Mouse (Mus musculus) heart, postnatal 0 days (tissue): ENCODE measurements at regions not wholly inside any gene's neighbourhood (a gene's known extent, or its start where the extent isn't known, plus 50 kb on each side); places are given as distances from the start of the nearest gene placed in this dataset.

Source experiments
- ATAC-seq: fragments of 200-750 bp; cut with Nextera tagmentation; 2 replicates; pipeline ENCODE4 v1.8.0; 2017; ENCODE audit warnings: low read depth, moderate number of reproducible peaks, moderate library complexity; ENCODE audit not compliant: insufficient read depth
- DNase-seq: peaks from one replicate; pipeline ENCODE4 v3.0.0-alpha.2; 2016; ENCODE audit warnings: low spot score
- H3K27ac ChIP-seq: fragments of 300-500 bp; sonication (generic); 2 replicates; pipeline ENCODE4 v1.5.1; 2014; ENCODE audit warnings: low read depth, mild to moderate bottlenecking
- H3K27me3 ChIP-seq: fragments of 300-500 bp; sonication (generic); 2 replicates; pipeline ENCODE4 v1.6.1; 2014; ENCODE audit warnings: low read length, mixed read lengths; ENCODE audit not compliant: control insufficient read depth, insufficient read depth
- H3K36me3 ChIP-seq: fragments of 300-500 bp; sonication (generic); replicated peaks from 2 replicates; pipeline ENCODE4 v1.6.1; 2014; ENCODE audit warnings: low read length, mixed read lengths; ENCODE audit not compliant: control insufficient read depth, insufficient read depth
- H3K4me1 ChIP-seq: fragments of 300-500 bp; sonication (generic); 2 replicates; pipeline ENCODE4 v1.6.1; 2014; ENCODE audit warnings: antibody characterized with exemption; ENCODE audit not compliant: control insufficient read depth, insufficient read depth
- H3K4me2 ChIP-seq: fragments of 300-500 bp; sonication (generic); 2 replicates; pipeline ENCODE4 v1.6.1; 2014; ENCODE audit warnings: low read depth, mild to moderate bottlenecking, low read length, moderate library complexity
- H3K4me3 ChIP-seq: fragments of 300-500 bp; sonication (generic); 2 replicates; pipeline ENCODE4 v1.5.1; 2014; ENCODE audit warnings: low read depth, low read length
- H3K9ac ChIP-seq: fragments of 300-500 bp; sonication (generic); replicated peaks from 2 replicates; pipeline ENCODE4 v1.6.1; 2014; ENCODE audit warnings: low read depth, low read length, mixed read lengths
- H3K9me3 ChIP-seq: fragments of 300-500 bp; sonication (generic); replicated peaks from 2 replicates; pipeline ENCODE4 v1.6.1; 2016; ENCODE audit warnings: low read length; ENCODE audit not compliant: control insufficient read depth
- CTCF ChIP-seq: IDR thresholded peaks from 2 replicates; pipeline ENCODE4 v1.5.1; 2016; ENCODE audit warnings: antibody characterized with exemption, control low read depth, low read depth
- EP300 ChIP-seq: IDR thresholded peaks from 2 replicates; pipeline ENCODE4 v1.6.1; 2016; ENCODE audit warnings: antibody characterized with exemption, low read depth
- WGBS: fragments of 180-500 bp; shearing (Covaris S2); extraction: QIAGEN DNeasy Blood & Tissue Kit; methylation state at CpG from one replicate; pipeline ENCODE4 v1.1.7; 2014; 5-methylcytosine and 5-hydroxymethylcytosine counted together

DNA sequence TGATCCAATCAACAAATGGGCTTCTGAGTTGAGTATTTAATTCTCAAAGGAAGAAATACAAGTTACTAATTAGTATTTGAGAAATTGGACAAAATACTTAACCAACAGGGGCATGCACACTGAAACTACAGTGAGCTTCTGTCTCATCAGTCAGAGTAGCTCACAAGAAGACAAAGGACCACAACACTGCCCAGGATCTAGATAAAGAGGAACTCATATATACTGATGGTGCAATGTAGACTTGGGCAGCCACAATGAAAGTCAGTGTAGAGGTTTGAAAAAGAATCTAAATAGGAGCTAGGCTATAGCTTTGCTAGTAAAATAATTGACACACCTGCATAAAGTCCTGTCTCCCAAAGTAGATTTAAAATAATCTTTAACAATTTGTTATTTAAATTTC is 198.5 kb downstream of the Ahr start:
- ATAC-seq (no peak), DNase-seq (no peak)
- no peaks in the 10 kb centered on the region for H3K36me3 ChIP-seq
- H3K27ac ChIP-seq = no peak overlapping the region
- no peaks in the 10 kb centered on the region for H3K4me1 ChIP-seq
- no peaks in the 10 kb centered on the region for H3K9me3 ChIP-seq
- H3K27me3 ChIP-seq = no peaks in the 10 kb centered on the region
- no peak overlapping the region for H3K4me3 ChIP-seq
- TF ChIP-seq CTCF = no peak
- TF ChIP-seq EP300 = no peak
- no peak overlapping the region for H3K9ac ChIP-seq
- no peak overlapping the region for H3K4me2 ChIP-seq

DNA sequence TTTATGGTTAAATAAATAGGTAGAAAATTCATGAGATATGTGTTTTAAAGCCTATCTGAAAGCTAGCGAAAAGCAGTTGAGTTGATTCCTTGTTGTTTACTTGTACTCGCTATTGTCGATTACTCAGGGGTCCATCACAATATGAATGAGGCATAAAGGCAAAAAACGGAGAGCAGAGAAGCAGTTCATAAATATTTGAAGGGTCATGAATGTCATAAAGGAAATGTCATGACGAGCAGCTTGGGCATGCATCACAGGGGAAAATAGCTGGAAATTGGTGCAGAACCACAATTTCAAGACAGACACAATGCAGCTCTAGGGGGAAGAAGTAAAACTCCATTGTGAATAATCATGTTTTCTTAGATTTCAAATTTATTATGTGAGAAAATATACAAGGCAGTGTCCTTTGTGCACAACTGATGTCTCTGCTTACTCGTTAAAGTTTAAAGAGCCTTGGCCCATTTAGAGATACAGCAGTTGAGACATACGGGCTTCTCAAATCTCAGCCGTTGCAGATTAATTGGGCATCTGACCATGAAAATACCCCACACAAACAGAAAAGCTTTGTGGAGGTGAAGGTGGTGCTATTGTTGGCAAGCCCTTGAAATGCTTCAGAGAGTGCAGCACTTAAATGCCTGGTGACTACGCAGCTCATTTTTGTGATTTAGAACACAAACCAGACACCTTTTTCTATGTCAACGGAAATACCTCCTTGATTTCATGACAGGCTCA is 200.3 kb downstream of the Ahr start:
- 52% methylated on average over 10 of the region's 10 CpGs for WGBS
- ATAC-seq = no peak

DNA sequence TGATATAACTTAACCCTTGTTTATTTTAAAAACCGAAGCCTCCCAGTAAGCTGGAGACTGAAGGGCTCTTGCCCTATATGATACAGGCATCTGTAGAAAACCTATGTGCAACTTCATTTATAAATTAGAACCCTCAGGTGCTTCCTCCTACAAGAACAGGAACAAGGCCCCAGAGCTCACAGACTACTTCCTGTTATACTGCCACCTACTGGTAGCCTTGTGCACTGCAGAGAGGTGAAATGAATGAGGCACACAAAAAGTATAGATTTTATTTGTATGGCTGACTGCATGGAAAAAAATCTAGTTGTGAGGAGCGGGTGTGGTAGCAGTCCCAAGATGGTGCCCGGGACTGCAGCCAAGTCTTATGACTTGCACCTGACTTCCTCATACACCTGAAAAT is 203.5 kb downstream of the Ahr start:
- Histone ChIP-seq H3K36me3 (no peaks in the 10 kb centered on the region), H3K9me3 (no peaks in the 10 kb centered on the region), H3K4me1 (no peaks in the 10 kb centered on the region), H3K27ac (no peak overlapping the region), H3K9ac (no peak overlapping the region), H3K4me3 (no peak overlapping the region), H3K4me2 (no peak overlapping the region), H3K27me3 (no peaks in the 10 kb centered on the region)
- DNase-seq (no peak), ATAC-seq (no peak)
- TF ChIP-seq CTCF (peak; percentile 22; the same call in 1 of the 2 replicates), EP300 (no peak)
- 92% methylated on average over 3 of the region's 3 CpGs for WGBS

More for the DNA sequence above, 200.3 kb downstream of the Ahr start:
- Histone ChIP-seq H3K27me3 (no peaks in the 10 kb centered on the region), H3K4me1 (no peaks in the 10 kb centered on the region), H3K9me3 (no peaks in the 10 kb centered on the region), H3K27ac (no peak overlapping the region), H3K36me3 (no peaks in the 10 kb centered on the region), H3K9ac (no peak overlapping the region), H3K4me3 (no peak overlapping the region), H3K4me2 (no peak overlapping the region)
- TF ChIP-seq EP300 = no peak
- TF ChIP-seq CTCF = no peak
- DNase-seq = no peak

DNA sequence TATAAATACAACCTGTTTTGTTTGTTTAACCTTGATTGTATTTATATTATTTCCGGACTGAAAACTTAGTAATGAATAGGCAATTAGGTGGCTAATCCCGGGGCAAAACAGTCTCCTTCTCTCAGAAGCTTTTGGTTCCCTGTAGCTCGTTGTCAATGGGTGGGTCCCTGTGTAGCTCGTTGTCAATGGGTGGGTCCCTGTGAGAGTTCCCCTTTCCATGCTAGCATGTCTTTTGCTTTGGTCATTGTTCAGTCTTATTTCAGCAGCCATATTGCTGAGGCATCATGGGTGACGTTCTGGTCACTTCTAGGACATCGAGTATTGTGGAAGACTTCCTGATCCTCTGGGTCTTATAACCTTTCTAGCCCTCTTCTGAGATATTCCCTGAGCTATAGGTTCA is 205.1 kb downstream of the Ahr start:
- Histone ChIP-seq H3K4me2 (no peak overlapping the region), H3K9me3 (no peaks in the 10 kb centered on the region), H3K27ac (no peak overlapping the region), H3K9ac (no peak overlapping the region), H3K36me3 (no peaks in the 10 kb centered on the region), H3K4me3 (no peak overlapping the region), H3K27me3 (no peaks in the 10 kb centered on the region), H3K4me1 (no peaks in the 10 kb centered on the region)
- no peak for DNase-seq
- no peak for TF ChIP-seq CTCF
- TF ChIP-seq EP300 = no peak
- no peak for ATAC-seq
- WGBS = 75% methylated on average over 6 of the region's 6 CpGs

DNA sequence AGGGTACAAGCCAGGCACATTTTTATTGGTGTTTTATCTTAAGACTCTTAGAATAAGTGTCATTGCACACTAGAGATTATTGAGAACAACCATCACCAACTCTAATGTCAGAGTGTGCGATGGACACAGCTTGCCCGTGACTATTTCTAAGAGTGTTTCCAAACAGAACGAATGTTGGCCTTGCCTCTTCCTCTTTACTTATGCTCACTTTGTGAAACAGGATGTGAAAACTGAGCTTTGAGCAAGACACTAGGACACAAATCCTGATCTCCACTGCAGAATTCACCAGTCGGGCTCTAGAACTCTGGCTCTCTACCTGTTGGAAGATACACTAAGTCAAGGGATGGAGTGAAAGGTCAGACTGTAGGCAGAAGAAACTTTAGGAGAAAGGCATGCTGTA is 215.3 kb downstream of the Ahr start:
- H3K4me1 ChIP-seq = no peaks in the 10 kb centered on the region
- no peaks in the 10 kb centered on the region for H3K27me3 ChIP-seq
- no peak overlapping the region for H3K27ac ChIP-seq
- no peak for TF ChIP-seq EP300
- no peak for TF ChIP-seq CTCF
- no peaks in the 10 kb centered on the region for H3K9me3 ChIP-seq
- WGBS = 77% methylated on average over 4 of the region's 4 CpGs
- no peaks in the 10 kb centered on the region for H3K36me3 ChIP-seq
- no peak for ATAC-seq
- no peak overlapping the region for H3K4me2 ChIP-seq
- H3K4me3 ChIP-seq = no peak overlapping the region
- DNase-seq = no peak
- no peak overlapping the region for H3K9ac ChIP-seq

GRCm38 (mm10) chr12:35317046-35317445 is 217.8 kb downstream of the Ahr start:
- Histone ChIP-seq H3K27ac (peak overlapping the region; percentile 62), H3K4me3 (no peak overlapping the region), H3K4me2 (no peak overlapping the region), H3K36me3 (no peaks in the 10 kb centered on the region), H3K9me3 (no peaks in the 10 kb centered on the region), H3K27me3 (no peaks in the 10 kb centered on the region), H3K4me1 (no peaks in the 10 kb centered on the region), H3K9ac (no peak overlapping the region)
- 43% methylated on average over 3 of the region's 3 CpGs for WGBS
- ATAC-seq (no peak), DNase-seq (peak; percentile 49)
- no peak for TF ChIP-seq CTCF
- no peak for TF ChIP-seq EP300
